Mouse (Mus musculus) hindbrain, embryonic 13.5 days (tissue): ENCODE measurements at regions not wholly inside any gene's neighbourhood (a gene's known extent, or its start where the extent isn't known, plus 50 kb on each side); places are given as distances from the start of the nearest gene placed in this dataset.

ENCODE experiments used
- ATAC-seq: fragments of 200-750 bp; cut with Nextera tagmentation; 2 replicates; pipeline ENCODE4 v1.8.0; 2017; ENCODE audit warnings: moderate TSS enrichment; ENCODE audit not compliant: low FRiP score
- H3K27ac ChIP-seq: fragments of 300-500 bp; sonication (generic); 2 replicates; pipeline ENCODE4 v1.5.1; 2015; ENCODE audit warnings: inconsistent platforms, mild to moderate bottlenecking, moderate library complexity
- H3K27me3 ChIP-seq: fragments of 300-500 bp; sonication (generic); 2 replicates; pipeline ENCODE4 v1.6.1; 2015; ENCODE audit warnings: mild to moderate bottlenecking, inconsistent platforms
- H3K36me3 ChIP-seq: fragments of 300-500 bp; sonication (generic); 2 replicates; pipeline ENCODE4 v1.6.1; 2015; ENCODE audit warnings: mild to moderate bottlenecking, inconsistent platforms
- H3K4me1 ChIP-seq: fragments of 300-500 bp; sonication (generic); replicated peaks from 2 replicates; pipeline ENCODE4 v1.6.1; 2015; ENCODE audit warnings: inconsistent platforms
- H3K4me2 ChIP-seq: fragments of 300-500 bp; sonication (generic); 2 replicates; pipeline ENCODE4 v1.6.1; 2015; ENCODE audit warnings: inconsistent platforms, mild to moderate bottlenecking, moderate library complexity
- H3K4me3 ChIP-seq: fragments of 300-500 bp; sonication (generic); 2 replicates; pipeline ENCODE4 v1.5.1; 2015; ENCODE audit warnings: mild to moderate bottlenecking, inconsistent platforms
- H3K9ac ChIP-seq: fragments of 300-500 bp; sonication (generic); 2 replicates; pipeline ENCODE4 v1.6.1; 2015; ENCODE audit warnings: mild to moderate bottlenecking, inconsistent platforms
- H3K9me3 ChIP-seq: fragments of 300-500 bp; sonication (generic); 2 replicates; pipeline ENCODE4 v1.6.1; 2016; ENCODE audit warnings: inconsistent platforms
- whole genome bisulfite sequencing: fragments of 180-500 bp; shearing (Covaris S2); methylation state at CpG from one replicate; pipeline ENCODE4 v1.1.7; 2015; 5-methylcytosine and 5-hydroxymethylcytosine counted together

DNA sequence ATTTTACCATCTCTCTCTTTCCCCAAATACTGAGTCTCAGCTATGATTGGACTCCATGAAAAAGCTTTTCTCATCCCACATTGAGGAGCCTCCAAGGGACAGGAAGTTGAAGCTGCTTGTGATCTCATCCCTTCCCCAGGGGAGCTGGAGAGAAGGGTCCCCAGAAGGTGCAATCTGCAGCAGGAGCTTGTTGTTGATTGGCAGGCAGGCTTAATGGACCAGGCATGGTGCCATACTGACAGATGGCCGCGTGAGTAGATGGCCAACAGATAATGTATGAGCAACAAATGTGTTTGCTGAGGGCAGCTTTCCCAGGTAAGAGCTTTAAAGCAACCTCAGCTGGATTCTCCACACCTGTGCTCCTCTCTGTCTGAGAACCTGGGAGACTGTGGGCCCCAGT lies 65.9 kb upstream of the Tox3 start:
- Histone ChIP-seq H3K9me3 (no peaks in the 10 kb centered on the region), H3K36me3 (no peaks in the 10 kb centered on the region), H3K27ac (no peak overlapping the region), H3K4me3 (no peak overlapping the region), H3K4me1 (no peaks in the 10 kb centered on the region), H3K27me3 (peaks cover 4% of the 10 kb centered on the region; the same call in 1 of the 2 replicates), H3K9ac (no peak overlapping the region), H3K4me2 (no peak overlapping the region)
- no peak for ATAC-seq
- WGBS, result 66% methylated on average over 2 of the region's 2 CpGs
